Mouse (Mus musculus) spleen, adult 2 months (tissue): ENCODE data around the gene Trp63. TPM values are rescaled to one million over a fixed set of nuclear protein-coding genes. Genes with fewer than 3 reads are reported as not detected.

Experiments
- DNase-seq, 2 experiments: peaks; one replicate each; pipeline versions ENCODE4 v3.0.0 to v3.0.0-alpha.2; 2012 to 2021; ENCODE audit warnings: low spot score in 2 of 2, low read depth in 1 of 2
- H3K27ac ChIP-seq: fragments of 200-500 bp; 2 replicates; pipeline ENCODE4 v1.5.1; 2012; ENCODE audit warnings: low read length, inconsistent platforms; ENCODE audit not compliant: insufficient read depth
- H3K27me3 ChIP-seq: fragments of 200-500 bp; 2 replicates; pipeline ENCODE4 v1.6.1; 2012; ENCODE audit warnings: mild to moderate bottlenecking, moderate library complexity, low read length, inconsistent platforms; ENCODE audit not compliant: control insufficient read depth, insufficient read depth
- H3K36me3 ChIP-seq: fragments of 200-500 bp; 2 replicates; pipeline ENCODE4 v1.6.1; 2012; ENCODE audit warnings: mild to moderate bottlenecking, low read length, inconsistent platforms; ENCODE audit not compliant: control insufficient read depth, insufficient read depth
- H3K4me1 ChIP-seq: fragments of 200-500 bp; 2 replicates; pipeline ENCODE4 v1.6.1; 2011; ENCODE audit warnings: inconsistent platforms; ENCODE audit not compliant: control insufficient read depth, insufficient read depth, insufficient read length
- H3K4me3 ChIP-seq: fragments of 200-500 bp; 2 replicates; pipeline ENCODE4 v1.5.1; 2011; ENCODE audit warnings: mild to moderate bottlenecking, inconsistent platforms; ENCODE audit not compliant: insufficient read depth, insufficient read length; ENCODE audit errors: extremely low read depth
- CTCF ChIP-seq: fragments of 200-500 bp; IDR thresholded peaks from 2 replicates; pipeline ENCODE4 v1.5.1; 2011; ENCODE audit warnings: mild to moderate bottlenecking, inconsistent platforms; ENCODE audit not compliant: insufficient read depth, insufficient read length, insufficient replicate concordance; ENCODE audit errors: extremely low read depth
- POLR2A ChIP-seq: fragments of 200-500 bp; IDR thresholded peaks from 2 replicates; pipeline ENCODE4 v1.6.1; 2011; ENCODE audit warnings: low read depth, low read length, inconsistent platforms
- whole genome bisulfite sequencing: fragments of 180-500 bp; shearing (Covaris S2); methylation state at CpG from one replicate; pipeline ENCODE4 v1.1.7; 2018; 5-methylcytosine and 5-hydroxymethylcytosine counted together
- polyA plus RNA-seq: library from polyadenylated mRNA; depleted of rRNA; stranded (reverse); fragments of >200 nt; gene quantifications from 2 replicates; pipeline ENCODE4 v1.2.3, GENCODE M21; 2012

Gene Trp63
- polyA plus RNA-seq, 1 experiment = 0.15 TPM

DNA sequence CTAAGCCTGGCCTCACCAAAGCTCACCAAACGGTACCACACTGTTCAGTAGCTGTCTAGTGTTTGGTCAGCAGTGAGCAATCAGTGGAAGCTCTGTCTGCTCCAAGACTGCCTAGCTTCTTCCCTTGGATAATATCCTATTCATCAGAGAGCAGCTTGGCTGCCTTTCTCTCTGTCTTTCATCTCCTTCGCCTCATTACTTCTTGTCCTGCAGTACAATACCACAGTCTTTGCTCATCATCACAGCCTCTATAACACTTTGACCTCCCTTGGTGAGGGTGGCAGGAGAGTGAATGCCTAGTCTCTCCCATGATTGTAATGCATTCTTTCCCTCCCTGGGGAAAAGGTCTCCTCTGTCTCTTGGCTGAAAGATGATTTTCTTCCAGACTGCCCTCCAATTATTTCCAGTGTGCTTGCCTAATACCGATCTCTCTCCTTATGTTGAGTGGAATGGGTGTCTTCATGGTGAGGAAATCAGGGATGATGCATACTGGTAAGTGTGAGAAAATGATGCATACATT is 216.9 kb downstream of the Trp63 start:
- no peak overlapping the region for H3K4me3 ChIP-seq
- no peak for DNase-seq
- H3K27ac ChIP-seq = no peak overlapping the region
- H3K27me3 ChIP-seq = no peaks in the 10 kb centered on the region
- 82% methylated on average over 3 of the region's 3 CpGs for WGBS
- no peaks in the 10 kb centered on the region for H3K4me1 ChIP-seq
- no peaks in the 10 kb centered on the region for H3K36me3 ChIP-seq
- no peak for TF ChIP-seq CTCF
- no peak for TF ChIP-seq POLR2A

DNA sequence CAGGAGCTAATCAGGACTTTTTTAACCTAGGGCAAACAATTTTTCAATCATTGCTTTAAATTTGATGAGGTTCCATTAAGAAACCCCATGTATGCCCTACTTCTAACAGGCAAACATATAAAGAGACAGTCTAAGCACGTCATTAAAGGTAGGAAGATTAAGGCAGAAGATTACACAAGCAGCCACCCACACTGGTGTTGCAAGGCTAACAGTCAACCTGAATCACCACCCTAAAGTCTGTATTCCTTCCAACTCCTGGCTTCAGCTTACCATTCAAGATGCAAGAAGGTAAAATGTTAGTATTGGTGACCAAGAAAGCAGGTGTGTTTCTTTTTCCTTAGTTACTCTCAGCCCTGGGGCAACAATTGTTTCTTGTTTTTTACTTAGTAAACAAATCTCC is 228.6 kb downstream of the Trp63 start:
- H3K27me3 ChIP-seq = no peaks in the 10 kb centered on the region
- no peak for TF ChIP-seq CTCF
- TF ChIP-seq POLR2A = no peak
- H3K27ac ChIP-seq = no peak overlapping the region
- 71% methylated on average over 1 of the region's 1 CpGs for WGBS
- no peaks in the 10 kb centered on the region for H3K36me3 ChIP-seq
- no peak for DNase-seq
- no peaks in the 10 kb centered on the region for H3K4me1 ChIP-seq
- no peak overlapping the region for H3K4me3 ChIP-seq

GRCm38 (mm10) chr16:25934181-25934580 is 250.6 kb downstream of the Trp63 start:
- no peak for DNase-seq
- no peak overlapping the region for H3K27ac ChIP-seq
- no peaks in the 10 kb centered on the region for H3K36me3 ChIP-seq
- no peaks in the 10 kb centered on the region for H3K27me3 ChIP-seq
- no peak for TF ChIP-seq CTCF
- no peak for TF ChIP-seq POLR2A
- no peaks in the 10 kb centered on the region for H3K4me1 ChIP-seq
- H3K4me3 ChIP-seq = no peak overlapping the region
- WGBS = 83% methylated on average over 2 of the region's 2 CpGs
